Mouse (Mus musculus) erythroblast, embryonic 14.5 days (primary cell): Measurements from ENCODE around the gene Isy1.

Experiments
- GATA1 ChIP-seq: IDR thresholded peaks from 2 replicates; pipeline ENCODE4 v1.6.1; 2012; ENCODE audit warnings: low read length, inconsistent platforms, mixed read lengths
- TAL1 ChIP-seq: IDR thresholded peaks from 3 replicates; pipeline ENCODE4 v1.6.1; 2012; ENCODE audit warnings: low read length, inconsistent platforms, mixed read lengths

GRCm38 (mm10) chr6:87807735-87808440 lies 30.7 kb downstream of the Isy1 start:
- TF ChIP-seq GATA1 (no peak), TAL1 (no peak)
